Mouse (Mus musculus) myocyte (in vitro differentiated cells): ENCODE measurements around the gene Wbp1l. TPM values are rescaled to one million over a fixed set of nuclear protein-coding genes. Genes with fewer than 3 reads are reported as not detected.

ENCODE experiments used
- H3K27me3 ChIP-seq: one replicate; pipeline ENCODE4 v1.6.1; 2011; ENCODE audit not compliant: control insufficient read depth, insufficient read depth, insufficient read length
- H3K36me3 ChIP-seq: one replicate; pipeline ENCODE4 v1.6.1; 2011; ENCODE audit not compliant: control insufficient read depth, insufficient read depth
- H3K4me2 ChIP-seq: one replicate; pipeline ENCODE4 v1.6.1; 2011; ENCODE audit warnings: low read depth, control low read depth
- H3K4me3 ChIP-seq: one replicate; pipeline ENCODE4 v1.5.1; 2011; ENCODE audit warnings: mild to moderate bottlenecking, control low read depth, moderate library complexity
- H3K79me2 ChIP-seq: one replicate; pipeline ENCODE4 v1.6.1; 2011; ENCODE audit not compliant: control insufficient read depth, insufficient read depth
- H3ac ChIP-seq: one replicate; pipeline ENCODE4 v1.6.1; 2011; ENCODE audit not compliant: control insufficient read depth, insufficient read length
- CEBPB ChIP-seq: IDR thresholded peaks from 2 replicates; pipeline ENCODE4 v1.6.1; 2011; ENCODE audit warnings: mild to moderate bottlenecking, moderate library complexity; ENCODE audit not compliant: poor library complexity, insufficient read depth, severe bottlenecking
- E2F4 ChIP-seq: IDR thresholded peaks from one replicate; pipeline ENCODE4 v1.6.1; 2011; ENCODE audit warnings: mild to moderate bottlenecking, control low read depth, moderate library complexity; ENCODE audit not compliant: insufficient read depth
- MAX ChIP-seq: IDR thresholded peaks from one replicate; pipeline ENCODE4 v1.6.1; 2011; ENCODE audit warnings: low read depth, mild to moderate bottlenecking, control low read depth
- MYOD1 ChIP-seq, 3 experiments: IDR thresholded peaks; one replicate each; pipeline ENCODE4 v1.6.1; 2011; ENCODE audit warnings: control low read depth in 2 of 3, low read depth in 2 of 3, mild to moderate bottlenecking in 2 of 3, moderate library complexity in 1 of 3; ENCODE audit not compliant: insufficient read length in 2 of 3, control insufficient read depth in 1 of 3
- MYOG ChIP-seq, 3 experiments: IDR thresholded peaks; one replicate each; pipeline ENCODE4 v1.6.1; 2011; ENCODE audit warnings: control low read depth in 2 of 3, low read depth in 2 of 3, mild to moderate bottlenecking in 2 of 3; ENCODE audit not compliant: insufficient read length in 2 of 3, control insufficient read depth in 1 of 3, insufficient read depth in 1 of 3
- POLR2A ChIP-seq: IDR thresholded peaks from one replicate; pipeline ENCODE4 v1.6.1; 2011; ENCODE audit warnings: low read depth, mild to moderate bottlenecking, control low read depth, moderate library complexity; ENCODE audit not compliant: insufficient read length
- POLR2AphosphoS2 ChIP-seq: IDR thresholded peaks from one replicate; pipeline ENCODE4 v1.6.1; 2011; ENCODE audit warnings: low read depth, control low read depth; ENCODE audit not compliant: insufficient read length
- REST ChIP-seq: IDR thresholded peaks from one replicate; pipeline ENCODE4 v1.6.1; 2011; ENCODE audit warnings: mild to moderate bottlenecking, control low read depth, moderate library complexity; ENCODE audit not compliant: insufficient read depth, insufficient read length
- SRF ChIP-seq: IDR thresholded peaks from one replicate; pipeline ENCODE4 v1.6.1; 2011; ENCODE audit warnings: low read depth; ENCODE audit not compliant: control insufficient read depth, insufficient read length
- TCF12 ChIP-seq: IDR thresholded peaks from one replicate; pipeline ENCODE4 v1.6.1; 2011; ENCODE audit warnings: mild to moderate bottlenecking, control low read depth; ENCODE audit not compliant: poor library complexity, insufficient read depth, severe bottlenecking
- TCF3 ChIP-seq: IDR thresholded peaks from one replicate; pipeline ENCODE4 v1.6.1; 2011; ENCODE audit warnings: low read depth, control low read depth; ENCODE audit not compliant: insufficient read length
- USF1 ChIP-seq: IDR thresholded peaks from one replicate; pipeline ENCODE4 v1.6.1; 2011; ENCODE audit warnings: low read depth, mild to moderate bottlenecking, control low read depth, moderate library complexity
- polyA plus RNA-seq: library from polyadenylated mRNA; unstranded; fragments of >200 nt; fragmentation: generic; extraction: Trizol; gene quantifications from one replicate; pipeline ENCODE4 v1.2.1, GENCODE M21; 2012; ENCODE audit warnings: missing spikeins

Wbp1l gene
- polyA plus RNA-seq, 1 experiment: 39.8 TPM

GRCm38 (mm10) chr19:46647850-46648249, 49.0 kb downstream of the Wbp1l start:
- Histone ChIP-seq H3K4me3 (no peak overlapping the region), H3K4me2 (no peak overlapping the region), H3K27me3 (no peaks in the 10 kb centered on the region), H3K79me2 (peaks cover 13% of the 10 kb centered on the region), H3ac (no peak overlapping the region), H3K36me3 (peaks cover 9% of the 10 kb centered on the region)
- no peak for TF ChIP-seq TCF12
- TF ChIP-seq REST: no peak
- no peak for TF ChIP-seq MYOD1 (IDR thresholded peaks at IDR 0.05; ENCODE audit: control insufficient read depth in 1 of 3, insufficient read length in 2 of 3, low read depth in 2 of 3)
- TF ChIP-seq POLR2AphosphoS2: no peak
- TF ChIP-seq USF1: no peak
- TF ChIP-seq MAX: no peak
- TF ChIP-seq MYOG (IDR thresholded peaks at IDR 0.05; ENCODE audit: control insufficient read depth in 1 of 3, insufficient read depth in 1 of 3, insufficient read length in 2 of 3, low read depth in 2 of 3): no peak
- TF ChIP-seq SRF: no peak
- no peak for TF ChIP-seq POLR2A
- no peak for TF ChIP-seq E2F4
- TF ChIP-seq CEBPB: no peak
- TF ChIP-seq TCF3: no peak

- Histone ChIP-seq H3ac (no peak overlapping the region), H3K4me3 (no peak overlapping the region), H3K27me3 (no peaks in the 10 kb centered on the region), H3K36me3 (peaks cover 10% of the 10 kb centered on the region), H3K4me2 (no peak overlapping the region), H3K79me2 (peaks cover 6% of the 10 kb centered on the region)
- TF ChIP-seq POLR2A: no peak
- TF ChIP-seq E2F4: no peak
- no peak for TF ChIP-seq USF1
Observed at GRCm38 (mm10) chr19:46648565-46648964, 49.7 kb downstream of the Wbp1l start.

- Histone ChIP-seq H3K4me3 (no peak overlapping the region), H3K79me2 (no peaks in the 10 kb centered on the region), H3K36me3 (peaks cover 26% of the 10 kb centered on the region), H3K4me2 (no peak overlapping the region), H3K27me3 (no peaks in the 10 kb centered on the region), H3ac (no peak overlapping the region)
- TF ChIP-seq POLR2AphosphoS2 (no peak), USF1 (no peak), TCF12 (no peak), MYOG (IDR thresholded peaks at IDR 0.05; ENCODE audit: control insufficient read depth in 1 of 3, insufficient read depth in 1 of 3, insufficient read length in 2 of 3, low read depth in 2 of 3) (no peak), CEBPB (no peak), POLR2A (no peak), REST (no peak), MYOD1 (IDR thresholded peaks at IDR 0.05; ENCODE audit: control insufficient read depth in 1 of 3, insufficient read length in 2 of 3, low read depth in 2 of 3) (no peak), E2F4 (no peak), TCF3 (no peak), MAX (no peak), SRF (no peak)
Observed at GRCm38 (mm10) chr19:46653188-46653587, 54.3 kb downstream of the Wbp1l start.

GRCm38 (mm10) chr19:46653616-46654235, 54.8 kb downstream of the Wbp1l start:
- Histone ChIP-seq H3K4me3 (no peak overlapping the region), H3K36me3 (peaks cover 26% of the 10 kb centered on the region), H3K27me3 (no peaks in the 10 kb centered on the region), H3ac (no peak overlapping the region), H3K4me2 (no peak overlapping the region), H3K79me2 (no peaks in the 10 kb centered on the region)
- no peak for TF ChIP-seq SRF
- no peak for TF ChIP-seq USF1
- TF ChIP-seq MYOD1 (IDR thresholded peaks at IDR 0.05; ENCODE audit: control insufficient read depth in 1 of 3, insufficient read length in 2 of 3, low read depth in 2 of 3): no peak
- TF ChIP-seq POLR2AphosphoS2: no peak
- no peak for TF ChIP-seq MAX
- TF ChIP-seq CEBPB: no peak
- TF ChIP-seq POLR2A: no peak
- no peak for TF ChIP-seq E2F4
- no peak for TF ChIP-seq REST
- TF ChIP-seq TCF3: no peak

- H3K4me2 ChIP-seq: no peak overlapping the region
- H3K27me3 ChIP-seq: no peaks in the 10 kb centered on the region
- peaks cover 26% of the 10 kb centered on the region for H3K36me3 ChIP-seq
- H3K79me2 ChIP-seq: no peaks in the 10 kb centered on the region
- H3ac ChIP-seq: no peak overlapping the region
- TF ChIP-seq E2F4 (no peak), USF1 (no peak), REST (no peak), CEBPB (no peak), POLR2A (no peak)
- H3K4me3 ChIP-seq: no peak overlapping the region
Observed at GRCm38 (mm10) chr19:46655626-46656025, 56.7 kb downstream of the Wbp1l start.
